Mouse (Mus musculus): ENCODE measurements around the gene Heatr6. TPM values are rescaled to one million over a fixed set of nuclear protein-coding genes. Genes with fewer than 3 reads are reported as not detected.

Gene Heatr6
- polyA plus RNA-seq, 1 experiment from 2014 or later, result 36.0 TPM

GRCm38 (mm10) chr11:83768976-83769375, 15.5 kb downstream of the Heatr6 start:
- H3K27me3 ChIP-seq, result no peaks in the 10 kb centered on the region
- no peak overlapping the region for H3K4me3 ChIP-seq
- no peaks in the 10 kb centered on the region for H3K4me1 ChIP-seq (replicated peaks)
- peaks cover 96% of the 10 kb centered on the region for H3K36me3 ChIP-seq
- no peak for ATAC-seq (ENCODE audit: low FRiP score)
- no peak overlapping the region for H3K4me2 ChIP-seq
- H3K27ac ChIP-seq, result no peak overlapping the region
- H3K9ac ChIP-seq, result no peak overlapping the region
- 90% methylated on average over 4 of the region's 4 CpGs for WGBS
- H3K9me3 ChIP-seq, result no peaks in the 10 kb centered on the region

DNA sequence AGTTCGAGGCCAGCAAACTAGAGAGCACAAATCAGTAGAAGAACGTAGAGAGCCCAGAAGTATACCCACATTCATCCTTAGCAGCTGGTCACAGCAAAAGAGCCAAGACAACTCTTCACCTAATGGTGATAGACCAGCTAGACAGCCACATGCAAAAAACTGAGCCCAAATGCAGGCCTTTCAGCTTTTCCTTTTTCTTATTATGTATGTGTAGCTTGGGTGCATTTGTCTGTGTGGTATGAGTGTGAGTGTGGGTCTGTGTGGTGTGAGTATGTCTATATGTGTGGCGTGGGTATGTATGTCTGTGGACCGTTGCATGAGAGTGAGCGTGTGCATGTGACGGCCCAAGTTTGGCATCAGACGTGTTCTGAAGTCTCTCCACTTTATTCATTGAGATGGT, 17.5 kb downstream of the Heatr6 start:
- H3K27me3 ChIP-seq, result no peaks in the 10 kb centered on the region

DNA sequence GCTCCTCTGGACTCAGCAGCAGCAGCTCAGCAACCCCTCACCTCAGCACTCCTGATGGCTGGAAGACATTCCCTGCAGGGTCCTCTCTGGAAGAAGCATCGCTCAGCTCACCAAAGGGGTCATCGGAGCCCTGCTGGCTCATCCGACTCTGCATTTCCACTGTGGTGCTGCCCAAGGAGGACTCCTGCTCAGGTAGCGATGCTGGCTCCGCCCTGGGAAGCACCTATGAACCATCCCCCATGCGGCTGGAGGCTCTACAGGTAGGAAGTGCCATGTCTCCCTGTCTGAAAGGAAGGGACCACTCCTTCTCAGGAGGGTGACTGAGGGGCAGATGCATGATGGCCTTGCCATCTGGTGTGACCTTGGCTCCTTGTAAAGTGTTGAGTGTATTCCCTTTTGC, 18.8 kb downstream of the Heatr6 start:
- no peak overlapping the region for H3K27ac ChIP-seq
- 96% methylated on average over 6 of the region's 6 CpGs for WGBS

More for the DNA sequence above, 17.5 kb downstream of the Heatr6 start:
- Histone ChIP-seq H3K36me3 (peaks cover 95% of the 10 kb centered on the region), H3K9ac (no peak overlapping the region), H3K4me2 (no peak overlapping the region), H3K4me1 (replicated peaks) (no peaks in the 10 kb centered on the region), H3K27ac (no peak overlapping the region), H3K4me3 (no peak overlapping the region), H3K9me3 (no peaks in the 10 kb centered on the region)
- ATAC-seq (ENCODE audit: low FRiP score), result no peak
- 96% methylated on average over 7 of the region's 7 CpGs for WGBS

GRCm38 (mm10) chr11:83773691-83774090, 20.2 kb downstream of the Heatr6 start:
- no peaks in the 10 kb centered on the region for H3K4me1 ChIP-seq (replicated peaks)
- no peak overlapping the region for H3K27ac ChIP-seq
- no peaks in the 10 kb centered on the region for H3K27me3 ChIP-seq
- H3K36me3 ChIP-seq, result peaks cover 93% of the 10 kb centered on the region
- no peak for ATAC-seq (ENCODE audit: low FRiP score)
- 96% methylated on average over 16 of the region's 16 CpGs for WGBS
- no peak overlapping the region for H3K9ac ChIP-seq
- no peak overlapping the region for H3K4me2 ChIP-seq
- H3K4me3 ChIP-seq, result no peak overlapping the region
- no peaks in the 10 kb centered on the region for H3K9me3 ChIP-seq

More for the DNA sequence above, 18.8 kb downstream of the Heatr6 start:
- no peak overlapping the region for H3K4me2 ChIP-seq
- no peak overlapping the region for H3K9ac ChIP-seq
- no peak for ATAC-seq (ENCODE audit: low FRiP score)
- peaks cover 95% of the 10 kb centered on the region for H3K36me3 ChIP-seq
- H3K4me3 ChIP-seq, result no peak overlapping the region
- no peaks in the 10 kb centered on the region for H3K27me3 ChIP-seq
- no peaks in the 10 kb centered on the region for H3K4me1 ChIP-seq (replicated peaks)
- no peaks in the 10 kb centered on the region for H3K9me3 ChIP-seq

- Histone ChIP-seq H3K27ac (no peak overlapping the region), H3K27me3 (no peaks in the 10 kb centered on the region), H3K4me2 (no peak overlapping the region), H3K4me1 (replicated peaks) (no peaks in the 10 kb centered on the region), H3K9me3 (no peaks in the 10 kb centered on the region), H3K9ac (no peak overlapping the region), H3K36me3 (peaks cover 94% of the 10 kb centered on the region), H3K4me3 (no peak overlapping the region)
- WGBS, result 96% methylated on average over 11 of the region's 11 CpGs
- ATAC-seq (ENCODE audit: low FRiP score), result no peak
Measured at GRCm38 (mm10) chr11:83774324-83774723, 20.8 kb downstream of the Heatr6 start.

GRCm38 (mm10) chr11:83776798-83777197, 23.3 kb downstream of the Heatr6 start:
- Histone ChIP-seq H3K4me1 (replicated peaks) (no peaks in the 10 kb centered on the region), H3K9me3 (no peaks in the 10 kb centered on the region), H3K4me2 (no peak overlapping the region), H3K36me3 (peaks cover 97% of the 10 kb centered on the region), H3K4me3 (no peak overlapping the region), H3K9ac (no peak overlapping the region), H3K27me3 (no peaks in the 10 kb centered on the region), H3K27ac (no peak overlapping the region)
- WGBS, result 95% methylated on average over 8 of the region's 8 CpGs
- ATAC-seq (ENCODE audit: low FRiP score), result no peak

- H3K36me3 ChIP-seq, result peaks cover 64% of the 10 kb centered on the region
Measured at GRCm38 (mm10) chr11:83783931-83784600, 30.6 kb downstream of the Heatr6 start.

DNA sequence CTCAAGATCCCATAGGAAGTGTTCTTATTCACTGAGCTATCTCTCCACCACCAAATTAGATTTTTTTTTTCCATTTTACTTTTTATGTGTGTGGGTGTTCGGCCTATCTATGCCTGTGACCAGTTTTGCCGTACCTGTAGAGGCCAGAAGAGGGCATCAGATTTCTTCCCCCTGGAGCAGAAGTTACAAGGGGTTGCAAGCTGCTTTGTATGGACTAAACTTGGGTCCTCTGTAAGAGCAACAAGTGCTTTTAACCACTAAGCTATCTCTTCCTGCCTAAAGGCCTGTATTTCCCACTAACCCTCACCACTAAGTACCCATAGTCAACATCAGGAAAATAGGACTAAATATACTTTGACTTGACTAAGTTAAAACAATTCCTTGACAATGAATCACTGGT, 31.2 kb downstream of the Heatr6 start:
- H3K9me3 ChIP-seq, result no peaks in the 10 kb centered on the region
- no peak for ATAC-seq (ENCODE audit: low FRiP score)
- H3K9ac ChIP-seq, result no peak overlapping the region
- 83% methylated on average over 2 of the region's 2 CpGs for WGBS
- no peaks in the 10 kb centered on the region; the same call in 1 of the 2 replicates for H3K4me1 ChIP-seq (replicated peaks)
- no peak overlapping the region for H3K4me2 ChIP-seq
- H3K27me3 ChIP-seq, result no peaks in the 10 kb centered on the region
- no peak overlapping the region for H3K27ac ChIP-seq
- H3K4me3 ChIP-seq, result no peak overlapping the region
- peaks cover 58% of the 10 kb centered on the region for H3K36me3 ChIP-seq

More at GRCm38 (mm10) chr11:83783931-83784600, 30.6 kb downstream of the Heatr6 start:
- WGBS, result 83% methylated on average over 14 of the region's 14 CpGs
- H3K27ac ChIP-seq, result no peak overlapping the region
- no peak overlapping the region for H3K4me3 ChIP-seq
- H3K4me2 ChIP-seq, result no peak overlapping the region
- no peaks in the 10 kb centered on the region for H3K27me3 ChIP-seq
- no peak for ATAC-seq (ENCODE audit: low FRiP score)
- H3K9me3 ChIP-seq, result no peaks in the 10 kb centered on the region
- no peaks in the 10 kb centered on the region; the same call in 1 of the 2 replicates for H3K4me1 ChIP-seq (replicated peaks)
- 0 out of 2 replicates have a peak overlapping the region, but pooled peaks have one; percentile 0 for H3K9ac ChIP-seq

DNA sequence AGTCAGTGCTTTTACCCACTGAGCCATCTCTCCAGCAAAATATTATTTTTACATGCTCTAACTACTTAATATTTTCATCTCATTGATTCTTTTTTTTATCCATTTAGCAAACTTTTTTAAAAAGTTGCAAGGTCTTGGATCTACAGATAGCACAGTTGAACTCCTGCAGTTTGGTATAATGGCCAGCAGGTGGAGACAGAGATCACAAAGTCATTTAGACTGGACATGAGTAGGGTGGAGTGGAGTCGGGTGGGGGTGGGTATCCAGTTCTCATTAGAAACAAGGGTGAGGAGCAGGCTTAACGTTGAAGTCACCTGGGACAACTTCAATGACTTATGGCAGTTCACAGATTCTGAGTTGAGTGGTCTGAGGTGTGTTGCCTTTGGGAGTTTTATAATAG, 31.9 kb downstream of the Heatr6 start:
- Histone ChIP-seq H3K4me2 (no peak overlapping the region), H3K27me3 (no peaks in the 10 kb centered on the region), H3K4me3 (no peak overlapping the region), H3K4me1 (replicated peaks) (no peaks in the 10 kb centered on the region; the same call in 1 of the 2 replicates), H3K9ac (no peak overlapping the region), H3K9me3 (no peaks in the 10 kb centered on the region), H3K36me3 (peaks cover 51% of the 10 kb centered on the region), H3K27ac (no peak overlapping the region)
- peak; percentile 59 for ATAC-seq (ENCODE audit: low FRiP score)
- 19% methylated on average over 2 of the region's 2 CpGs for WGBS

GRCm38 (mm10) chr11:83786835-83787234, 33.3 kb downstream of the Heatr6 start:
- no peak for ATAC-seq (ENCODE audit: low FRiP score)
- H3K9ac ChIP-seq, result no peak overlapping the region
- H3K27me3 ChIP-seq, result no peaks in the 10 kb centered on the region

DNA sequence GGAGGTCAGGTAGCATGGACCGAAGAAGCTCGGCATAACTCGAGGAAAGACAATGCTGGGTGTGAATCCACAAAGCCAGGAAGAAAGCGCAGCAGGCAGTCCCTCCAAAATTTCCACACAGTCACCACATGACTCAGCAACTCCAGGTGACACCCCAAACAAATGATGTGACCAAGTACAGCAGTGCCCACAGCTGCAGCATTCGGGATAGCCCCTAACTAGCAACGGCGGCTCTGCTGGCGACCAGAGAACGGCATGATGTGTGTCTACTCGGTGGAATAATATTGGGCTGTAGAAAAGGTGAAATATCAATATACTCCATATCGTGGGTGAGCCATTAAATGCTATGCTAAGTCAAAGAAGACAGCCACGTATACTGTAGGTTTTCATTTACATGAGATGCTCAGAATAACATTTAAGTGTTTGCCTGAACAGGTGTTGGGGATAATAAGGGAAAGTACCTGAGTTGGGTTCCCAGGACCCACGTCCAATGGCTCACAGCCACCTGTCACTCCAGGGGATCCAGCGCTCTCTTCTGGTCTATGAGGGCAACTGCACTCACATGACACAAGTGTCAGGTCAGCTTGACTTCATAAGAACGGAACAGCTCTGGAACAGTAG, 34.0 kb downstream of the Heatr6 start:
- no peak overlapping the region for H3K27ac ChIP-seq
- no peaks in the 10 kb centered on the region for H3K27me3 ChIP-seq
- H3K9me3 ChIP-seq, result no peaks in the 10 kb centered on the region
- peaks cover 32% of the 10 kb centered on the region for H3K36me3 ChIP-seq
- H3K9ac ChIP-seq, result no peak overlapping the region
- no peak overlapping the region for H3K4me3 ChIP-seq
- H3K4me1 ChIP-seq (replicated peaks), result no peaks in the 10 kb centered on the region; the same call in 1 of the 2 replicates
- WGBS, result 89% methylated on average over 15 of the region's 15 CpGs
- no peak for ATAC-seq (ENCODE audit: low FRiP score)
- H3K4me2 ChIP-seq, result no peak overlapping the region

More at GRCm38 (mm10) chr11:83786835-83787234, 33.3 kb downstream of the Heatr6 start:
- H3K4me1 ChIP-seq (replicated peaks), result no peaks in the 10 kb centered on the region; the same call in 1 of the 2 replicates
- H3K9me3 ChIP-seq, result no peaks in the 10 kb centered on the region
- H3K4me2 ChIP-seq, result no peak overlapping the region
- 78% methylated on average over 4 of the region's 4 CpGs for WGBS
- no peak overlapping the region for H3K4me3 ChIP-seq
- no peak overlapping the region for H3K27ac ChIP-seq
- H3K36me3 ChIP-seq, result peaks cover 37% of the 10 kb centered on the region

- no peaks in the 10 kb centered on the region; the same call in 1 of the 2 replicates for H3K4me1 ChIP-seq (replicated peaks)
- no peak for ATAC-seq (ENCODE audit: low FRiP score)
Measured at GRCm38 (mm10) chr11:83788331-83788730, 34.8 kb downstream of the Heatr6 start.

DNA sequence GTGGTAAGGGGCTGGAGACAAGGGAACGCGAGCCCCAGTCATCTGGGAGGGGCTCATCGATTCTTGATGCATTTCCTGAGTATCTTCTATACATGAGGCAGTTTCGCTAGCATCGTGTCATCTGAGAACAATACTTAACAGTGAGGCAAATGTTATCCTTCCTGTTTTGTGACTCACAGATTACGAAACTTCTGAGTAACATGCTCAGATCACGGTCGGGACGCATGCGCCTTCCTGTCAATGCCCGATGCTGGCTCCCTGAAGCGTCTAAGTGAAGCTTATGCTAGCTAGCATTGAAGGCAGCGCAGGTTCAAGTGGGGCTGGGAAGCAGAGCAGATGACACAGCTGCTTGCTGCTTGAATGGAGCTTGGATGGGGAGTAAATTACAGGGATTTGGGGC, 35.8 kb downstream of the Heatr6 start:
- H3K9me3 ChIP-seq, result no peaks in the 10 kb centered on the region
- no peaks in the 10 kb centered on the region for H3K4me1 ChIP-seq (replicated peaks)
- H3K4me3 ChIP-seq, result no peak overlapping the region
- WGBS, result 74% methylated on average over 13 of the region's 13 CpGs
- no peak overlapping the region for H3K9ac ChIP-seq
- no peaks in the 10 kb centered on the region for H3K27me3 ChIP-seq
- H3K36me3 ChIP-seq, result peaks cover 19% of the 10 kb centered on the region
- H3K27ac ChIP-seq, result no peak overlapping the region
- H3K4me2 ChIP-seq, result no peak overlapping the region
- no peak for ATAC-seq (ENCODE audit: low FRiP score)

More at GRCm38 (mm10) chr11:83788331-83788730, 34.8 kb downstream of the Heatr6 start:
- Histone ChIP-seq H3K9ac (no peak overlapping the region), H3K27me3 (no peaks in the 10 kb centered on the region), H3K9me3 (no peaks in the 10 kb centered on the region), H3K27ac (no peak overlapping the region), H3K4me2 (no peak overlapping the region), H3K4me3 (no peak overlapping the region), H3K36me3 (peaks cover 24% of the 10 kb centered on the region)
- 80% methylated on average over 8 of the region's 8 CpGs for WGBS

Measured in hindbrain, embryonic 13.5 days (tissue).